Mouse (Mus musculus): Measurements from ENCODE around the gene Eprs.

GRCm38 (mm10) chr1:185452461-185452860, 89.6 kb downstream of the Eprs start:
- no peak for TF ChIP-seq CTCF (IDR thresholded peaks at IDR 0.05; ENCODE audit: borderline replicate concordance, insufficient read depth, low read depth, low read length)
- no peak for TF ChIP-seq POLR2A (IDR thresholded peaks at IDR 0.05; ENCODE audit: borderline replicate concordance, insufficient read depth, low read length)

All from cerebellum, adult 2 months (tissue).